Mouse (Mus musculus): ENCODE data around the gene Tsc1. TPM values are rescaled to one million over a fixed set of nuclear protein-coding genes. Genes with fewer than 3 reads are reported as not detected.
A peak's percentile ranks its signal among the peaks of the same experiment; 100 is the strongest.

Tsc1 gene
- polyA plus RNA-seq, 1 experiment: 34.4 TPM

GRCm38 (mm10) chr2:28628053-28628452, 13.0 kb upstream of the Tsc1 start:
- no peaks in the 10 kb centered on the region for H3K27me3 ChIP-seq (ENCODE audit: control insufficient read depth, insufficient read depth, low read length)
- TF ChIP-seq CTCF (IDR thresholded peaks at IDR 0.05; ENCODE audit: borderline replicate concordance, insufficient read depth, low read depth, low read length) (no peak), POLR2A (IDR thresholded peaks at IDR 0.05; ENCODE audit: borderline replicate concordance, insufficient read depth, low read length) (no peak)
- no peaks in the 10 kb centered on the region for H3K4me1 ChIP-seq (ENCODE audit: control insufficient read depth, insufficient read depth, low read length)
- no peak for DNase-seq
- WGBS: 48% methylated on average over 2 of the region's 2 CpGs
- H3K4me3 ChIP-seq (replicated peaks; ENCODE audit: insufficient read depth, low read depth, low read length): no peak overlapping the region
- H3K27ac ChIP-seq (ENCODE audit: insufficient read depth, low read length): no peak overlapping the region

GRCm38 (mm10) chr2:28629911-28630381, 11.1 kb upstream of the Tsc1 start:
- 38% methylated on average over 4 of the region's 4 CpGs for WGBS
- H3K4me3 ChIP-seq (replicated peaks; ENCODE audit: insufficient read depth, low read depth, low read length): no peak overlapping the region

GRCm38 (mm10) chr2:28632626-28633025, 8.4 kb upstream of the Tsc1 start:
- no peak for DNase-seq
- Histone ChIP-seq H3K4me3 (replicated peaks; ENCODE audit: insufficient read depth, low read depth, low read length) (no peak overlapping the region), H3K4me1 (ENCODE audit: control insufficient read depth, insufficient read depth, low read length) (no peaks in the 10 kb centered on the region), H3K27ac (ENCODE audit: insufficient read depth, low read length) (no peak overlapping the region), H3K27me3 (ENCODE audit: control insufficient read depth, insufficient read depth, low read length) (no peaks in the 10 kb centered on the region)
- 25% methylated on average over 1 of the region's 1 CpGs for WGBS
- TF ChIP-seq CTCF (IDR thresholded peaks at IDR 0.05; ENCODE audit: borderline replicate concordance, insufficient read depth, low read depth, low read length) (no peak), POLR2A (IDR thresholded peaks at IDR 0.05; ENCODE audit: borderline replicate concordance, insufficient read depth, low read length) (no peak)

More at GRCm38 (mm10) chr2:28629911-28630381, 11.1 kb upstream of the Tsc1 start:
- no peak for DNase-seq
- Histone ChIP-seq H3K27ac (ENCODE audit: insufficient read depth, low read length) (no peak overlapping the region), H3K4me1 (ENCODE audit: control insufficient read depth, insufficient read depth, low read length) (no peaks in the 10 kb centered on the region), H3K27me3 (ENCODE audit: control insufficient read depth, insufficient read depth, low read length) (no peaks in the 10 kb centered on the region)
- TF ChIP-seq POLR2A (IDR thresholded peaks at IDR 0.05; ENCODE audit: borderline replicate concordance, insufficient read depth, low read length) (no peak), CTCF (IDR thresholded peaks at IDR 0.05; ENCODE audit: borderline replicate concordance, insufficient read depth, low read depth, low read length) (no peak)

GRCm38 (mm10) chr2:28633136-28633535, 7.9 kb upstream of the Tsc1 start:
- 29% methylated on average over 4 of the region's 4 CpGs for WGBS
- H3K27me3 ChIP-seq (ENCODE audit: control insufficient read depth, insufficient read depth, low read length): no peaks in the 10 kb centered on the region

DNA sequence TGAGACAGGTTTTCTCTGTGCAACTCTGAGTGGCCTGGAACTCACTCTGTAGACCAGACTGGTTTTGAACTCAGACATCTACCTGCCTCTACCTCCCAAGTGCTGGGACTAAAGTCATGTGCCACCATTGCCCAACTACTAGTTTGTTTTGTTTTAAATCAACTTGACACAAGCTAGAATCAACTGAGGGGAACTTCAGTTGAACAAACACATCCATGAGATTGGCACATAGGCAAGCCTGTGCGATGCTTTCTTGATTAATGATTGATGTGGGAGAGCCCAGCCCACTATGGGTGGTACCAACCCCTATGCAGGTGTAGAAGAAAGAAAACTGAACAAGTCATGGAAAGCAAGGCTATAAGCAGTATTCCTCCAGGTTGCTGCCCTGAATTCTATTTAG, 5.8 kb upstream of the Tsc1 start:
- Histone ChIP-seq H3K4me3 (replicated peaks; ENCODE audit: insufficient read depth, low read depth, low read length) (no peak overlapping the region), H3K27ac (ENCODE audit: insufficient read depth, low read length) (no peak overlapping the region), H3K27me3 (ENCODE audit: control insufficient read depth, insufficient read depth, low read length) (no peaks in the 10 kb centered on the region), H3K4me1 (ENCODE audit: control insufficient read depth, insufficient read depth, low read length) (no peaks in the 10 kb centered on the region)
- no peak for DNase-seq
- WGBS: 92% methylated on average over 1 of the region's 1 CpGs
- TF ChIP-seq POLR2A (IDR thresholded peaks at IDR 0.05; ENCODE audit: borderline replicate concordance, insufficient read depth, low read length): no peak
- no peak for TF ChIP-seq CTCF (IDR thresholded peaks at IDR 0.05; ENCODE audit: borderline replicate concordance, insufficient read depth, low read depth, low read length)

More at GRCm38 (mm10) chr2:28633136-28633535, 7.9 kb upstream of the Tsc1 start:
- H3K4me3 ChIP-seq (replicated peaks; ENCODE audit: insufficient read depth, low read depth, low read length): no peak overlapping the region
- TF ChIP-seq CTCF (IDR thresholded peaks at IDR 0.05; ENCODE audit: borderline replicate concordance, insufficient read depth, low read depth, low read length) (no peak), POLR2A (IDR thresholded peaks at IDR 0.05; ENCODE audit: borderline replicate concordance, insufficient read depth, low read length) (no peak)
- DNase-seq: no peak
- H3K4me1 ChIP-seq (ENCODE audit: control insufficient read depth, insufficient read depth, low read length): no peaks in the 10 kb centered on the region
- no peak overlapping the region for H3K27ac ChIP-seq (ENCODE audit: insufficient read depth, low read length)

GRCm38 (mm10) chr2:28637106-28637845, 3.8 kb upstream of the Tsc1 start:
- Histone ChIP-seq H3K4me3 (replicated peaks; ENCODE audit: insufficient read depth, low read depth, low read length) (no peak overlapping the region), H3K4me1 (ENCODE audit: control insufficient read depth, insufficient read depth, low read length) (no peaks in the 10 kb centered on the region), H3K27me3 (ENCODE audit: control insufficient read depth, insufficient read depth, low read length) (no peaks in the 10 kb centered on the region), H3K27ac (ENCODE audit: insufficient read depth, low read length) (no peak overlapping the region)
- 52% methylated on average over 9 of the region's 9 CpGs for WGBS
- DNase-seq: peak in 1 of 2 experiments; percentile 10
- TF ChIP-seq CTCF (IDR thresholded peaks at IDR 0.05; ENCODE audit: borderline replicate concordance, insufficient read depth, low read depth, low read length): no peak
- TF ChIP-seq POLR2A (IDR thresholded peaks at IDR 0.05; ENCODE audit: borderline replicate concordance, insufficient read depth, low read length): no peak

DNA sequence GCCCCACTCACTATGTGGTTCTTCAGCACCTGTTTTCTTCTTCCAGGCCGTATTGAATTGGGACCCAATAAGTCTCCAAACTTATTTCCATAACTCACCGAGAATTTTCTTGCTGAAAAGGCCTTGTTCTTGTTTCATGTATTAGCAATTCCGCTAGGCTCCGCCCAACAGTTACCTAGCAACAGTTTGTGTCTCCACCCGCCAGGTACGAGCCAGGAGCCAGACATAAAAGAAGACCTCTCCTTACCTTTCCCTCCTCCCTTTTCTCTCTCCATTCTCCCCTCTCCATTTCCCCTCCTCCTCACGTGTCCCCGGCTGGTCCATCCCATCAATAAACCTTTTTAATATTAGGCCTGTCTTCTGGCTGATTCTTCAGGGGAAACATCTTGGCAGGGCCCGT, 2.7 kb upstream of the Tsc1 start:
- no peak for DNase-seq
- H3K4me3 ChIP-seq (replicated peaks; ENCODE audit: insufficient read depth, low read depth, low read length): no peak overlapping the region
- H3K4me1 ChIP-seq (ENCODE audit: control insufficient read depth, insufficient read depth, low read length): no peaks in the 10 kb centered on the region
- 45% methylated on average over 9 of the region's 9 CpGs for WGBS
- H3K27me3 ChIP-seq (ENCODE audit: control insufficient read depth, insufficient read depth, low read length): no peaks in the 10 kb centered on the region
- TF ChIP-seq POLR2A (IDR thresholded peaks at IDR 0.05; ENCODE audit: borderline replicate concordance, insufficient read depth, low read length) (no peak), CTCF (IDR thresholded peaks at IDR 0.05; ENCODE audit: borderline replicate concordance, insufficient read depth, low read depth, low read length) (no peak)
- no peak overlapping the region for H3K27ac ChIP-seq (ENCODE audit: insufficient read depth, low read length)

DNA sequence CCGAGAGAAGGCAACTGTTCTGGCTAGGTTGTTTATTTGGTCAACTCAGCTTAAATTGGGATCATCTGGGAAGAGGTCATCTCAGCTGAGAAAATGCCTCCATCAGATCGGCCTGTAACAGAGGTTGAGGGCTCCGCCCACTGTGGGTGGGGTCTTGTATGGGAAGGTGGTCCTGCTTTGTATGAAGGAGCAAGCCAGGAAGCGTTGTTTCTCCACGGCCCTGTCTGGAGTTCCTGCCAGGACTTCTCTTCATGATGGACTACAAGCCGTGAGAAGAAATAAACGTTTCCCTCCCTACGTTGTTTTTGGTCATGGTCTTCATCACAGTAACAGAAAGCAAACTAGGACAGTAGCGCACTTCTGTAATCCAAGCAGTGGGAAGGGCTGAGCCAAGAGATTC, 2.1 kb upstream of the Tsc1 start:
- WGBS: 30% methylated on average over 9 of the region's 9 CpGs
- Histone ChIP-seq H3K27ac (ENCODE audit: insufficient read depth, low read length) (no peak overlapping the region), H3K4me1 (ENCODE audit: control insufficient read depth, insufficient read depth, low read length) (no peaks in the 10 kb centered on the region), H3K4me3 (replicated peaks; ENCODE audit: insufficient read depth, low read depth, low read length) (no peak overlapping the region), H3K27me3 (ENCODE audit: control insufficient read depth, insufficient read depth, low read length) (no peaks in the 10 kb centered on the region)
- no peak for TF ChIP-seq CTCF (IDR thresholded peaks at IDR 0.05; ENCODE audit: borderline replicate concordance, insufficient read depth, low read depth, low read length)
- TF ChIP-seq POLR2A (IDR thresholded peaks at IDR 0.05; ENCODE audit: borderline replicate concordance, insufficient read depth, low read length): no peak
- DNase-seq: no peak

Measured in cerebellum, adult 2 months (tissue).